Mouse (Mus musculus) brown adipose tissue, adult 24 weeks (tissue): ENCODE results near the gene Ubxn4. TPM values are rescaled to one million over a fixed set of nuclear protein-coding genes. Genes with fewer than 3 reads are reported as not detected.
"Not testable (repeated sequence)": the region's sequence is repeated elsewhere in the genome, so short reads cannot be mapped to it uniquely, and the experiment has no call there.

Experiments
- H3K27ac ChIP-seq: fragments of 200-500 bp; replicated peaks from 2 replicates; pipeline ENCODE4 v1.5.1; 2012; ENCODE audit warnings: low read depth, mild to moderate bottlenecking, low read length
- H3K4me1 ChIP-seq: fragments of 200-500 bp; 2 replicates; pipeline ENCODE4 v1.6.1; 2012; ENCODE audit warnings: low read length, mixed read lengths; ENCODE audit not compliant: control insufficient read depth, insufficient read depth, insufficient read length
- H3K4me3 ChIP-seq: fragments of 200-500 bp; 2 replicates; pipeline ENCODE4 v1.5.1; 2012; ENCODE audit warnings: low read depth, mild to moderate bottlenecking, low read length, moderate library complexity; ENCODE audit not compliant: insufficient read depth
- polyA plus RNA-seq: library from polyadenylated mRNA; stranded (reverse); fragments of >200 nt; gene quantifications from 2 replicates; pipeline ENCODE4 v1.2.4, GENCODE M21; 2012; ENCODE audit not compliant: missing spikeins, insufficient read depth, insufficient read length

The Ubxn4 gene
- polyA plus RNA-seq, 1 experiment: 61.0 TPM

DNA sequence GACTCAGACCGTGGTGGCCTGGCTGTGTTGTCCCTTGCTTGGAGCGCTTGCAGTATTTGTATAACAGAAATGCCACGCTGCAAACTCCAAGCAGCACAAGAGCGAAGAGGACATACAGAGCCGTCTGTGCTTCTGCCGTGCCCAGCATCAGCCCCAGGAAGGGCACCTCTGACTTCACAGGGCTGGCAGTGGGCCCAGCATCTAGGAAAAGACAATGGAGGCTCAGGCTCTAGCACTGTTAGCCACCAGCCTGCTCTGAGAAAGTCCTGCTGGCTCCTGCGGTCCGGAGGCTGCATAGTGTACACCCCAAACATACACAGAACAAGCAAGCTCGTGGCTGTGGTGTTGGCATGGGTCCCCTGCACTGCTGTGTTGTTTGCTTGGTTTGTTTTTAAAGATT, 41.4 kb downstream of the Ubxn4 start:
- Histone ChIP-seq H3K4me1 (no peaks in the 10 kb centered on the region), H3K4me3 (no peak overlapping the region), H3K27ac (no peak overlapping the region)

DNA sequence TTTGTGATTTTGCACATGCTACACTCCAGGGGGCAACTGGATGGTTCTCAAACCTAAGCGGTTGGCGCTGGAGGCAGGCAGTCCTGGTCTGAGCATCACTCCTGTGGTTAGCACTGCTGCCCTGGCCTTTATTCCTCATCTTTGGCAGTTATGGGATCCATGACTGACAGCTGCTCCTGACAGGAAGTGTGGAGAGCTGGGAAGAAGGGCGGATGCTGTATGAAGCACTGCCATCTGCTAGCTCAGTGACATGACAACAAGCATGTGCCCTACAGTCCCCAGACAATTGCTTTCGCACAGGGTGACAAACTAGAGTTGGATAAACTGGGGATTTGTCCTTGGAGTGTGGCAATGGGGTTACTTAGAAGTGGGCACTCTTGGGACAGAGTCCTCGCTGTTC, 46.5 kb downstream of the Ubxn4 start:
- no peaks in the 10 kb centered on the region for H3K4me1 ChIP-seq
- no peak overlapping the region for H3K4me3 ChIP-seq
- H3K27ac ChIP-seq: no peak overlapping the region

DNA sequence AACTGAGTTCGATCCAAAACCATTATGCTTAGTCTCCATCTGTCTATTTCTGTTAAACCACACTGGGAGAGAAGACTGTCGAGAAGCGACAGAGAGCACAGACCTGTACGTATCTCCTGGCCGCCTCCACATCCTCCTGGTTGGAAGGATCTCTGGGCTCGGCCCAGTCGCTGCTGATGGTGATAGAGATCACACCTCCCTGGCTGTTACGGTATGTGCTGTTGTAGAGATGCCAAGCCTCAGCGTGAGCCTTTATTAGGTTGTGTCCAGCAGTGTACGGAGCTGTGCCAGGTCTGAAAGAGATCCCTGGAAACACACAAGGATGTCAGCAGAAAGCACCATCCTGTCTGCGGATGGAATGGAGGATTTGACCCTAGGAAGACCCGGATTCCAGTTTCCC, 49.8 kb downstream of the Ubxn4 start:
- Histone ChIP-seq H3K27ac (no peak overlapping the region), H3K4me3 (no peak overlapping the region), H3K4me1 (no peaks in the 10 kb centered on the region)

DNA sequence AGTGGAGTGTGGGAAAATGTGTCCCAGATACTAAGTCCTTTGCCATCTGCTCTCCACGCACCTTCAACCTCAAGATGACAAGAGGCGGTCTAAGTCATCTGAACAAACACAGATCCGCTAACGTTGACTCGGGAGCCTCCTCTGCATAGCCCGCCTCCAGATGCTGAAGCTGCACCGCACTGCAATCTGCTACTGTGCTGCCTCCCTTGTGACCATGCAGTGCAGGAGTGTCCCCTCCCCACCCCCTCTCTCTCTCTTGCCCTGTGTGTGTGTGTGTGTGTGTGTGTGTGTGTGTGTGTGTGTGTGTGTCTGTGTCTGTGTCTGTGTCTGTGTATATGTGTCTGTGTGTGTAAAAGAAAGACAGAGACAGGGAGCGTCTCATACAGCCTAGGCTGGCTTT, 51.5 kb downstream of the Ubxn4 start:
- Histone ChIP-seq H3K27ac (no peak overlapping the region), H3K4me1 (no peaks in the 10 kb centered on the region), H3K4me3 (no peak overlapping the region)

DNA sequence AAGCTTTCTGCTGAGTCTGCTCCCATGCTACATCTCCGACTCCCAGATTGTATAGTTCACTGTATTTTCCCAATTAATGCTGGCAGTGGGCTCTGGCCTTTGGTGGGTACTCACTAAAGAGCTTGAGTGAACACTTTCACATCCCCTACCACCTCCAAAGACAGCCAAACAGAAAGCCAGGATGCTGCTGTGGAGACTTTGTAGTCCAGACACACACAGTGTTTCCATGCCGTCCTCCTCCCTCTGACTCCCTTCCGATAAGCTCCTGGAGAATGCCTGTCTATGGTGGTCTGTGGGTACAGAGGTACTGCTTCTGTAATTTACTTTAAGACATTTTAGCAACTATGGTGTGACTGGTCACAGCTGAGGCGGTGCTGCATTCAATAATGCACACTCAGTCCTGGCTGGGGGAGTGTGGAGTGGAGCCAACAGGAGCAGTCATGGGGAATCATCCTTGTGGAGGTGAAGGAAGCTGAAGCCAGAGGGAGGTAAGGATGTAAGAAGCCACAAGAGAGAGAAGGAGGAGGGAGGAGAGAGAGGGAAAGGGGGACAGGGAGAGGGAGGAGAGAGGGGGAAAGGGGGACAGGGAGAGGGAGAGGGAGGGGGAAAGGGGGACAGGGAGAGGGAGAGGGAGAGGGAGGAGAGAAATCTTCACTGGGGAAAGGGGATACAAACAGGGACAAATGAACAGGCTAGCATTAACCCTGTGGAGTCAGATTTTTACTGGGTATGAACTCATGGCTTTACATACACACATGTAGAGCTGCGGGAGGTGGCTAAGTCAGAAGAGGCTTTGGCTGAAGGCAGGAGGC, 52.2 kb downstream of the Ubxn4 start:
- Histone ChIP-seq H3K4me3 (no peak overlapping the region), H3K4me1 (no peaks in the 10 kb centered on the region), H3K27ac (no peak overlapping the region)

DNA sequence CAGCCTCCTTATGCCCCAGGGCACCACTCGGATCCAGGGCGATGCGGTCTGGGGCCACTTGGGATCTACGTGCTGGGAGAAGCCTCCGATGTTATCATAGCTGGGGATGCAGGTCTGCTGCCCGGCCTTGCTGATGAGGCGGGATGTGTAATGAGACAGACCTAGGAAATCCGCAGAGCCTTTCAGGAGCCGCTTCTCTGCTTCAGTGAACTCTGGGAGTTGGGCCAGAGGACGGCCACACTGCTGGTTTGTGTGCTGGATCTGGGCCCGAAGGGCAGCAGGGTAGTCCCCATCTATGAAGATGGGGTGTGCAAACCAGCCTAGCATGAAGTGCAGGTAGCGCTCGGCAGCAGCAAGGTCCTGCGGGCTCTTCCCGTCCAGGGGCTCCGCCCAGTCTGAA, 60.1 kb downstream of the Ubxn4 start:
- Histone ChIP-seq H3K27ac (no peak overlapping the region), H3K4me1 (no peaks in the 10 kb centered on the region), H3K4me3 (no peak overlapping the region)

DNA sequence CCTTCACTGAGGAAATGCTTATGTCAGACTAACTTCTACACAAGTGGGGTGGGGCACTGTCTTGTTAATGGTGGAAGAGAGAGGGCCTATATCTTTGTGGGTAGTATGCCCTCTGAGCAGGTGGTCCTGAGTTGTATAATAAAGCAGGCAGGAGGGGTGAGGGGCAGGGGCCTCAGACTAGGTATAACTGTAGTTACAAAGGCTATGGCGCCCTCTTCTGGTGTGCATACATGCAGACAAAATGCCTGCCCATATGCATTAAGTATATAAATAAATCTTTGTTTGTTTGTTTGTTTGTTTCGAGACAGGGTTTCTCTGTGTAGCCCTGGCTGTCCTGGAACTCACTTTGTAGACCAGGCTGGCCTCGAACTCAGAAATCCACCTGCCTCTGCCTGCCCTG, 65.3 kb downstream of the Ubxn4 start:
- H3K4me1 ChIP-seq: no peaks in the 10 kb centered on the region

DNA sequence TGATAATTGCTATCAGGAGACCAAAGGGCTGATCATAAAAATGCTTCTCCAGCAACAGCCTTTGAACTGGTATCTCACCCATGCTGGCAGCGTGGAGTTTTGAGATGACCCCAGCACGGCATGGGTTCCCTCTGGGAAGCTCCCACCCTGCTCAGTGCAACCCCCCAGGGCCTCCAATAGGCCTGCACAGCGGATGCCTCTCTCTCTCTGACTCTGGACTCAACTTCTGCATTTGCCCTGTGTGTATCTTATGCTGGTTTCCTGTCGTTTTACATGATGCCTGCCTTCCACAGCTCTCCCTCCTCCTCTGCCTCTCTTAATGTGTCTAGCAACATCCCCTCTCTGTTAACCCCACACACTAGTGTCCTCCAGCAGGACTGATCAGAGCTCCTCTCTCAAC, 70.9 kb downstream of the Ubxn4 start:
- Histone ChIP-seq H3K4me3 (no peak overlapping the region), H3K4me1 (no peaks in the 10 kb centered on the region), H3K27ac (no peak overlapping the region)

More for the DNA sequence above, 65.3 kb downstream of the Ubxn4 start:
- Histone ChIP-seq H3K27ac (no peak overlapping the region), H3K4me3 (no peak overlapping the region)

DNA sequence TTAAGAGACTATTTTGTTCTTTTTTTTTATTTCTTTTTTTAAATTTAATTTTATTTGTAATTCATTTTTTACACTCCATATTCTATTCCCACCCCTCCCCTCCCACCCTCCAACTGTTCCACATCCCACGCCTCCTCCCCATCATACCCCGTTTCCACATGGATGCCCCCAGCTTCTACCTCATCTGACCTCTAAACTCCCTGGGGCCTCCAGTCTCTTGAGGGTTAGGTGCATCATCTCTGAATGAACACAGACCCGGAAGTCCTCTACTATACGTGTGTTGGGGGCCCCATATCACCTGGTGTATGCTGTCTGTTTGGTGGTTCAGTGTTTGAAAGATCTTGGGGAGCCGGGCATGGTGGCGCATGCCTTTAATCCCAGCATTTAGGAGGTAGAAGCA, 75.5 kb downstream of the Ubxn4 start:
- not testable (repeated sequence) for H3K27ac ChIP-seq, H3K4me3 ChIP-seq, H3K4me1 ChIP-seq

DNA sequence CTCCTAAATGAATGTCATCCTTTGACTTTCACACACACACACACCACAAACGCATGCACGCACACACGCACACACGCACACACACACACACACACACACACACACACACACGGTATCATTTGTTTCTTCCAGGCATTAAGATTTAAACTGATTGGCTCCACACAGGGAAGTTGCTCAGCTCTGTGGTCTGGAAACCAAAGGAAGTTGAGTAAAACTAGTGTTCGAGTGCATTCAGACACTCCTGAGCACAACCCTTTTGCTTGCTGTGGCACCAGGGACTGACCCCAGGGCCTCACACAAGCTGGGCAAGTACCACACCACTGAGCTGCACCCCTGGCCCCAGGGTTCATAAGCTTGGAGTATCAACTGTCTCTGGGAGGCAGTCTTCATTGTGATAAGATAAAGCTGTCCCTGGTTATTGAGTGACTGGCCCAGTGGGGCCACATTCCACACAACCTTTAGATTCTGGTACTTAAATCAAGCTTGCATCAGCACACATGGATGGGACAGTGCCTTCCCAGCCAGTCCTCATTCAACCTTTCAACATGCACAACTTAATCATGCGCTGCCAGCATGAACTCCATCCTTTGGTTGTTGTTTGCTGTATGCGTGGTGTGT, 79.4 kb downstream of the Ubxn4 start:
- no peak overlapping the region for H3K4me3 ChIP-seq

DNA sequence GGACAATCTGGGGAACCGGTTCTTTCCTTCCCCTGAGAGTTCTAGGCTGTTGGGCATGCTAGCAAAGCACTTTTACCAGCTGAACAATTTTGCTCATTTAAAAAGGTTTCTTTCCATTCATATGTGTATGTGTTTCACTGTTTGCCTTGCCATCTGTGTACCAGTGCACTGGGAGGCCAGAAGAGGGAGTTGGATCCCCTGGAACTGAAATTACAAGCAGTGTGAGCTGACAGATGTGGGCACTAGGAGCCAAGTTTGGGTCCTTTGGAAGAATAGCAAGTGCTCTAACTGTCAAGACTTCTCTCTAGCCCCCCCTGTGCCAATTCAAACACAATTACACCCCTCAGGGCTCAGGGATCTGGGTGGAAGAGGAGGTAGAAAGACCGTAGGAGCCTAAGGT, 81.0 kb downstream of the Ubxn4 start:
- no peak overlapping the region for H3K27ac ChIP-seq
- H3K4me1 ChIP-seq: no peaks in the 10 kb centered on the region
- no peak overlapping the region for H3K4me3 ChIP-seq

More for the DNA sequence above, 79.4 kb downstream of the Ubxn4 start:
- Histone ChIP-seq H3K27ac (no peak overlapping the region), H3K4me1 (no peaks in the 10 kb centered on the region)

DNA sequence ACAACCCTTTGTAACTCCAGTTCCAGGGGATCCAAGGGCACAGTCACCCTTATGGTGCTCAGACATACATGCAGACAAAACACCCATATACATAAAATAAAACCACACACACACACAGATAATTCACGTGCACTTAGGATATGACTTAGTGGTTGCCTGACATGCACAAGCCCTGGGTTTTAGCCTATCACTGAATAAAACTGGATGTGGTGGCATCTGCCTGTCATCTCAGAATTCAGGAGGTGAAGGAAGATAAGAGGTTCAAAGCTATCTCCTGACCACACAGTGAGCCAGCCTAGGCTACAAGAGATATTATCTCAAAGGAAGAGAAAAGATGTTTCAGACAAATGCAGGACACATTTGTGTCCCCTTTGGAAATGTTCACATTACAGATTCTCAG, 83.4 kb downstream of the Ubxn4 start:
- Histone ChIP-seq H3K27ac (no peak overlapping the region), H3K4me1 (no peaks in the 10 kb centered on the region), H3K4me3 (no peak overlapping the region)

DNA sequence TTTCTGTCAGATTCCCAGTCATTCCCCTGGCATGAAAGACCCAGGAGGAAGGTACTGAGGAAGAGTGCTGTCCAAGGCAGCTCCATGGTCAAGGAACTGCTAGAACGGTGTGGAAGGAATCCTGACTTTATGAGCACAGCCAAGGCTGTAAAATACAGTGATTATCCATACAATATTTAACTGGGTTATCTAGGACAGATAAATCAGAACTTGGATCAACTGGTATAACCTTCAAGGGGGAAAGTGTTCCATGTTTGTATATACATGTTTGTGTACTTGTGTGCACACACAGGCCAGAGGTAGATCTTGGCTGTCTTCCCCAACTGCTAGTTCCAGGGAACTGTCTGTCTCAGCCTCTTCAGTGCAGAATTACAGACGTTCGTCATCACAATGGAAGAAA, 84.5 kb downstream of the Ubxn4 start, which contains the start of gene Lct:
TSS of gene Lct (minus strand) at position 101 of the 400 bp plus-strand sequence.
- no peak within 1 kb of the TSS for H3K27ac ChIP-seq
- no peak within 1 kb of the TSS for H3K4me3 ChIP-seq
- no peaks in the 10 kb centered on the region for H3K4me1 ChIP-seq
